Mouse (Mus musculus) B cell, adult 2 months (primary cell): ENCODE data around the gene Oat.

Experiments used
- DNase-seq, 2 experiments: peaks; one replicate each; pipeline ENCODE4 v3.0.0; 2022

The Oat gene

GRCm38 (mm10) chr7:132576116-132576650, at the start of gene Oat:
Gene Oat, minus strand, starts transcription at chr7:132576398.
- DNase-seq = peak; percentile 92 to 94

GRCm38 (mm10) chr7:132624161-132624560, 48.0 kb upstream of the Oat start:
- no peak for DNase-seq

GRCm38 (mm10) chr7:132619975-132620918, 44.0 kb upstream of the Oat start:
- DNase-seq = peak in 1 of 2 experiments; percentile 9

DNA sequence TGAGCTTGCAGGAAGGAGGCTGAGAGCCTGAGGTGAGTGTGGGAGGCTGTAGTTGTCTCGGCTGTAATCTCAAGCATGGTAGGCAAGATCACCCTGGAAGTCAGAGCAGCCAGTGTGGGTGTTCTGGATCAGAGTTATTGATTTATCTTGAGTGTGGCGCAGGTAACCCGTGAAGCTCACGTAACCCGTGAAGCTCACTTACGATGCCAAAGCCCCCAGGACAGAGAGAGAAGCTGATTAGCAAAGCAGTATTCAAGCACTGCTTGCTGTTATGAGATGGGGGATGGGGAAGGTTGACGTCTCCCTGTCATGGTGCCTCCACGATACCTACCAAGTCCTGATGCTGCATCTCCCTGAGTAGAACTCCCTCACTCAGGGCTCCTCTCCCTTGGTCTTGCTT, 43.4 kb upstream of the Oat start:
- no peak for DNase-seq

- no peak for DNase-seq
Observed at GRCm38 (mm10) chr7:132617021-132617564, 40.9 kb upstream of the Oat start.

DNA sequence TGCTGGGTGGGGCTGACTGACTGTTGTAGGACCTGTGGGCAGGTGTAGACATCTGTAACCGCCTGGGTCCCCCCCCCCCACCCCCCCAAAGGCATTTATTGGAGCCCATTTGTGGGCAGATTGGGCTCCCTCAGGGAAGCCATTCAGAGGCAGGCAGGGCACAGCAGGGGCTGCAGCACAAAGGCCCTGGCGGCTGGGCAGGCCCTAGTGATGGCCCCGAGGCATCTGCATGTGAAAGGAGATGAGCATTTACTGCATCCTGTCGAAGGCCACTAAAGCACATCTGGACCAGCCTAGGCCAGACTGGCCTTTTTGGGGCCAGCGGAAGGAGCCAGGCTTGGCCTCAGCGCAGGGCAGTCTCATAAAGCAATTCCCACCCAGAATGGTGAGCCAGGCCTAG, 40.2 kb upstream of the Oat start:
- no peak for DNase-seq

DNA sequence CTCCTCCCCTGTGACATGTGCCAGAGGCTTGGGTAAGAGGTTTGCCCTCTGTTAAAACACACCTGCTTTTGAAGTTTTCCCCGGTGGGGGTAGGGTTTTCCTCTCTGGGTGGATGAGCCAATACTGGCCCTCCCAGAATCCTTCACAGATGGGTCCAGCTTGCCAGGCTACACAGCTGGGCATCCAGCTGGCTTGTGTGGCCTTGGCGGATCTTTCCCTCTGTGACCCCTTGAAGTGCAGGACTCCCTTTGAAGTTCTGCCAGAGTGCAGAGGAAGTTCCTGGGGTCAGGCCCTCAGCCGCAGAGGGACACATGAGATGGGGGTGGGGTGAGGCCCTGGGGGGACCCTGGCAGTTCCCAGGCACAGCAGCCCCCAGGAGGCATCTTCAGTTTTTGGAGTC, 39.1 kb upstream of the Oat start:
- DNase-seq = no peak

- no peak for DNase-seq
Observed at GRCm38 (mm10) chr7:132611530-132611929, 35.3 kb upstream of the Oat start.

- peak; percentile 93 for DNase-seq
Observed at GRCm38 (mm10) chr7:132610468-132611318, 34.5 kb upstream of the Oat start, which contains the start of gene Lhpp. Gene Lhpp, plus strand, starts transcription at chr7:132610638.

- DNase-seq = no peak
Observed at GRCm38 (mm10) chr7:132608316-132609020, 32.3 kb upstream of the Oat start.

DNA sequence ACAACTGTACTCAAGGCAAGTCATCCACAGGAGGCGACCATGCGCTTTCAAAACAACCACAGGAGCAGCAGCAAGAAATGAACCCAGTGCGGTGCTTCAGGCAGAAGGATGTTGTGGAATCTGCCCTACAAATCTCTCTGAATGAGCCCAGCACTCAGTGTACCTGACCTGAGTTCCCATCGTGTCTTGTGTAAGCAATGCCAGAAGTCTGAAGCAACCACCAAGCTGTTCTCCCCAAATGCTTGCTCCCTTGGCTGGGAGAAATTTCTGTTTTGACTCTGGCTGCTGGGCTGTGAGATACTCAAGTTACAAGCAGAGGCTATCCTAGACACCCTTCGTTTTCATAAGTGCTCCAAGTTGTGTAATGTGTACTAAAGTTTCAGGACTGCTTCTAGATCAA, 29.5 kb upstream of the Oat start:
- DNase-seq = no peak

- no peak for DNase-seq
Observed at GRCm38 (mm10) chr7:132604720-132605119, 28.5 kb upstream of the Oat start.

- DNase-seq = no peak
Observed at GRCm38 (mm10) chr7:132600926-132601325, 24.7 kb upstream of the Oat start.

DNA sequence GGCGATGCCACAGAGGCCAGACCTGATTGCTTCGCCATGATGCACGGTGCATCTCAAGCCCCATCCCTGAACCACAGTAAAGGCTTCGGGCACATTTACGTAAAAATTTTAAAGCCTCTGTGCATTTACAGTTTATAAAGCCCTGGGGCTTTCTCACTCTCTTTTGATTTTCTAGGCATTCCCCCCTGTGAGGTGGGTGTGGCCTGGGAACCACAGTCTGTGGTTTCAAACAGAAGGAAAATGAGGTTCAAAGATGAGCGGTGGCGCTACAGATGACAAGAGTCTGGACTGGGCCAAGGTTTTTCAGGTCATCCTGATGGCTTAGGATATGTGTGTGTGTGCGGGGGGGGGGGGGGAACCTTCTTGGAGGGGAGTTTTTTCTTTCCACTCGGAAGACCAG, 23.8 kb upstream of the Oat start:
- DNase-seq = peak in 1 of 2 experiments; percentile 24

DNA sequence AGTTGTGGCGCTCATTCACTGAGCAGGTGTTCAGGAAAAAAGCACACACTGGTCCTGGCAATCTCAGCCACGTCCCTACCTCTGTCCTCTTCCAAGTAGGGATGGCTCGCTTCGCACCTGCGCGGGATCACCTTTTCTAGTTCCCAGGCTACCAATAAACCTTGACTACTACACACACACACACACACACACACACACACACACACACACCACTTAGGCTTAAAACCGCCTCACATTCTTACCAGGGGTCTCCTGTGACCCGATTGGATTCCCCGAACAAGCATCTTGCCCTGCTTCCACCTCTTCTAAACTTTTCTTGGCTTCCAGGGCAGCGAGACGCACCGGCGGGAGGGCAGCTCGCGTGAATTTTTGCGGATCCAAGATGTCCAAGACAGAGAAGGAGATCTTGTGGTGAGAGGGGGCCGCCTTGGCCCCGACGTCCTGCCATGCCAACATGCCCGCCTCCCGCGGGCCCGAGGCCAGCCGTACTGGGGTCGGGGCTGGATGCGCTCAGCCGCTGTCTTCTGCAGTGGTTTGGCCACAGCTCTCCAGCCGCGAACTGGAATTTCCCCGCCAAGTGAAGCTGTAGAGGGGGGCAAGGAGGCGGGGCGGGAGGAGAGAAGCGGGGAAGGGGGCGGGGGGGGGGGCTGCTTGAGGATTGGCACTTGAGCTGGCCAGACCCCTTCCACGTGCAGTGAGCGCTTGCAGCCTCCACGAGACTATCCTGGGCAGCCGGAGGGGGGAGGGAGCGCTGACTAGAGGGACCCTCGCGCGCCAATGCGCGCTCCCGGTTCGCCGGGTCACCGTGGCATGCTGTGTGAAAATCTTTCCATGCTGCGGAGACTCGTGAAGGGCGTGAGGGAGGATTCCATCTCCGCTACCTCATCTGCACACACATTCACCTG, 23.1 kb upstream of the Oat start, which contains the start of gene Nkx1-2:
TSS of gene Nkx1-2 (minus strand) at position 567 of the 905 bp plus-strand sequence.
- peak; percentile 17 to 19 for DNase-seq

GRCm38 (mm10) chr7:132597251-132598041, 21.2 kb upstream of the Oat start:
- DNase-seq = peak; percentile 8 to 17

DNA sequence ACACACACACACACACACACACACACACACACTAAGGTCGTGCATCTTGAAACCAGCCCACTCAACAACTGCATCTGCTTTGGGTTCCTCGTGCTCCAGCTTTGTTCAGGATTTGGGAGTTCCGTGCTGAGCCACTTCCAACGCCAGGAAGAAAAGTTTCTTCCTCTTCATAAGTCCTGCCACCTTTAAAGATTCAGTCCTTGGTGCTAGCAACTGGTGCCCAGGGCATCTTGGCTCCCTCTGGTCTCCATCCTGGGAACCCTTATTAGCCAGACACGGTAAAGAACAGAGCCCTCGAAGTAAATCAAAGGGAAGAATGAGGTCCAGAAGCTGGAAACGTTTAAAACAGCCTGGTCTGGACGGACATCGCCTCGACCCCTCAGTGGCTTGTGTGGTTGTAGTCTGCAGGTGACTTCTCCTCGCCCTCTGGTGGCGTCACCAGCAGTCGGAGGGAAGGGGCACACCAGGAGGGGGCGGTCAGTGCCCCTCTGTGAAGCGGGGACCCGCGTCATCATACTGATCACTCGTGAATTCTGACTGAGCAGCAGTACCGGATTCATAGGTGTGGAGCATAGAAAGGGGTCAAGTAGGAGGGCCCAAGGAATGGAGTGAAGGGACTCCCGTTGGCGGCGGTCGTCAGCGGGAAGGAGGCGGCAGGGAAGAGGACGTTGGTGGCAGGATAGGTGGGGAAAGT, 20.5 kb upstream of the Oat start:
- peak in 1 of 2 experiments; percentile 7 for DNase-seq

DNA sequence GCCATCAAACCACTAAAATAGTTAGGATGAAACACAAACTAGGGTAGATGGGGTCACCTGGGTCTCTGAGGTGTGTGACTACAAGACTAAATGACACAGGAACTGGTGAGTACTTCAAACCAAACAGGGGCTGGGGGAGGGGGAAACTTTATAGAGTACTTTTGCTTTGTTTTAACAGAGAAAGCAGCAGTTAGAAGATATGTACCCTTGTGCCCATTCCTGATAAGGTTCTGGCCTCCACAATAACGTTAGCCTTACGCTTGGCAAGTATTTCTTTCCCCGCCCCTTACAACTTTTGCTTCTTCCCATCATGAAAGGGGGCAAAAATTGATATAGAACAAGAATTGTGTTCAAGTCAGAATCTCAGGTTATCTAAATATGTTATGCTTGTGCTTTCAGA, 19.6 kb upstream of the Oat start:
- DNase-seq = no peak

DNA sequence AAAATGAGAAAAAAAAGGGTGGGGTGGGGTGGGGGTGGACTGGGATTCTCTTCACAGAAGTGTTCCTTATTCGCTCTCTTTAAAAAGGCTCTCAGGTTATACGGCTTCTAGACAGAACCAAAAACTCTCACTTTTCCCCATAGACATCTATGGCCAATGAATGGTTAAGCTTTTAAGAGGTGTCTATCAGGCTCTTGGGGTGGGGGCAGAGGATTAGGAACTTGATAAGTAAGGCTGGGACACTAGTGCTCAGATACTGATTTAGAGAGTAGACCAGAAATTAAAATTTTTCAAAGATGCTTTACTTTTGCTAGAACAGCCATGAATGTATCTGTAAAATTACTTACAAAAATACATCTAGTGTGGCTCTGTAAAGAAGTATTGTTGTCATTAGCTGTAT, 18.1 kb upstream of the Oat start:
- DNase-seq = no peak

DNA sequence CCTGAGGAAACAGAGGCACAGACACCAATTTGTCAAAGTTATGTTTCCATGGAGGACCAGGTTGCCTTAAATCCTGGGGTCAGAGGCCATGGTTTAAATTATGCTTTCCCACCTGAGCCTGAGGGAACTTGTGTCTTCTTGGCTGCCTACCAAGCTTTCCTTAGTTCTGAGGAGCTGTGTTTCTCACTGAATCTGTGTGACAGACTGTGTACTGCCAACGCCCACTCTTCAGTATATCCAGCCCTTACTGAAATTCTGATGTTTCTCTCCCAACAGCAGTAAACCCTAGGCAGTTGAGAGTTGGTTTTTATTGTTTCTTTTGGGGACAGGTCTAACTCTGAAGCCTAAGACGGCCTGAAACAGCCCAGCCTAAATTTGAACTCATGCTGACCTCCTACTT, 17.6 kb upstream of the Oat start:
- no peak for DNase-seq
